Mouse (Mus musculus): ENCODE measurements around the gene Polr2h. TPM values are rescaled to one million over a fixed set of nuclear protein-coding genes. Genes with fewer than 3 reads are reported as not detected.

Gene Polr2h
- polyA plus RNA-seq, 1 experiment from 2014 or later, result 121 TPM

- Histone ChIP-seq H3K36me3 (ENCODE audit: control insufficient read depth, insufficient read depth, low read length) (peaks cover 5% of the 10 kb centered on the region), H3K4me1 (replicated peaks; ENCODE audit: control insufficient read depth, insufficient read depth, low read length) (peaks cover 21% of the 10 kb centered on the region), H3K9me3 (ENCODE audit: control insufficient read depth, low read length) (no peaks in the 10 kb centered on the region), H3K9ac (ENCODE audit: low read length) (peak overlapping the region; percentile 63), H3K27me3 (ENCODE audit: control insufficient read depth, insufficient read depth, low read length) (no peaks in the 10 kb centered on the region), H3K27ac (ENCODE audit: low read depth, low read length) (peak overlapping the region; percentile 58), H3K4me2 (ENCODE audit: low read depth, low read length, severe bottlenecking) (peak overlapping the region; percentile 69), H3K4me3 (ENCODE audit: low read depth, low read length) (peak overlapping the region; percentile 35)
- 3% methylated on average over 46 of the region's 46 CpGs for WGBS
- peak; percentile 95 for DNase-seq (ENCODE audit: low spot score)
- peak; percentile 83 for ATAC-seq (replicated peaks; ENCODE audit: low FRiP score)
Measured at GRCm38 (mm10) chr16:20695622-20696323, 21.7 kb upstream of the Polr2h start.

GRCm38 (mm10) chr16:20699266-20699665, 18.2 kb upstream of the Polr2h start:
- DNase-seq (ENCODE audit: low spot score) (no peak), ATAC-seq (replicated peaks; ENCODE audit: low FRiP score) (no peak)
- Histone ChIP-seq H3K9ac (ENCODE audit: low read length) (no peak overlapping the region), H3K27ac (ENCODE audit: low read depth, low read length) (no peak overlapping the region), H3K4me1 (replicated peaks; ENCODE audit: control insufficient read depth, insufficient read depth, low read length) (peaks cover 25% of the 10 kb centered on the region), H3K4me2 (ENCODE audit: low read depth, low read length, severe bottlenecking) (no peak overlapping the region), H3K9me3 (ENCODE audit: control insufficient read depth, low read length) (no peaks in the 10 kb centered on the region), H3K4me3 (ENCODE audit: low read depth, low read length) (no peak overlapping the region), H3K27me3 (ENCODE audit: control insufficient read depth, insufficient read depth, low read length) (no peaks in the 10 kb centered on the region), H3K36me3 (ENCODE audit: control insufficient read depth, insufficient read depth, low read length) (no peaks in the 10 kb centered on the region; the same call in 1 of the 2 replicates)
- 78% methylated on average over 5 of the region's 5 CpGs for WGBS

- no peak overlapping the region for H3K9ac ChIP-seq (ENCODE audit: low read length)
- no peaks in the 10 kb centered on the region for H3K27me3 ChIP-seq (ENCODE audit: control insufficient read depth, insufficient read depth, low read length)
- peaks cover 26% of the 10 kb centered on the region for H3K4me1 ChIP-seq (replicated peaks; ENCODE audit: control insufficient read depth, insufficient read depth, low read length)
Measured at GRCm38 (mm10) chr16:20700036-20700435, 17.4 kb upstream of the Polr2h start.

GRCm38 (mm10) chr16:20701316-20701715, 16.1 kb upstream of the Polr2h start:
- ATAC-seq (replicated peaks; ENCODE audit: low FRiP score), result 0 out of 2 replicates have a peak, but pooled peaks have one; percentile 34
- H3K36me3 ChIP-seq (ENCODE audit: control insufficient read depth, insufficient read depth, low read length), result no peaks in the 10 kb centered on the region; the same call in 1 of the 2 replicates
- WGBS, result 46% methylated on average over 7 of the region's 7 CpGs
- no peak overlapping the region for H3K4me2 ChIP-seq (ENCODE audit: low read depth, low read length, severe bottlenecking)
- 0 out of 2 replicates have a peak overlapping the region, but pooled peaks have one; percentile 3 for H3K4me3 ChIP-seq (ENCODE audit: low read depth, low read length)
- no peak for DNase-seq (ENCODE audit: low spot score)
- H3K27ac ChIP-seq (ENCODE audit: low read depth, low read length), result peak overlapping the region; percentile 62
- H3K27me3 ChIP-seq (ENCODE audit: control insufficient read depth, insufficient read depth, low read length), result no peaks in the 10 kb centered on the region
- peaks cover 20% of the 10 kb centered on the region for H3K4me1 ChIP-seq (replicated peaks; ENCODE audit: control insufficient read depth, insufficient read depth, low read length)
- no peaks in the 10 kb centered on the region for H3K9me3 ChIP-seq (ENCODE audit: control insufficient read depth, low read length)
- H3K9ac ChIP-seq (ENCODE audit: low read length), result peak overlapping the region; percentile 42

More at GRCm38 (mm10) chr16:20700036-20700435, 17.4 kb upstream of the Polr2h start:
- H3K9me3 ChIP-seq (ENCODE audit: control insufficient read depth, low read length), result no peaks in the 10 kb centered on the region
- ATAC-seq (replicated peaks; ENCODE audit: low FRiP score) (no peak), DNase-seq (ENCODE audit: low spot score) (no peak)
- H3K36me3 ChIP-seq (ENCODE audit: control insufficient read depth, insufficient read depth, low read length), result no peaks in the 10 kb centered on the region; the same call in 1 of the 2 replicates
- WGBS, result 31% methylated on average over 5 of the region's 5 CpGs
- no peak overlapping the region for H3K4me2 ChIP-seq (ENCODE audit: low read depth, low read length, severe bottlenecking)
- H3K27ac ChIP-seq (ENCODE audit: low read depth, low read length), result no peak overlapping the region
- no peak overlapping the region for H3K4me3 ChIP-seq (ENCODE audit: low read depth, low read length)

- Histone ChIP-seq H3K36me3 (ENCODE audit: control insufficient read depth, insufficient read depth, low read length) (no peaks in the 10 kb centered on the region; the same call in 1 of the 2 replicates), H3K9me3 (ENCODE audit: control insufficient read depth, low read length) (no peaks in the 10 kb centered on the region), H3K4me1 (replicated peaks; ENCODE audit: control insufficient read depth, insufficient read depth, low read length) (peaks cover 17% of the 10 kb centered on the region), H3K9ac (ENCODE audit: low read length) (peak overlapping the region; percentile 42), H3K27me3 (ENCODE audit: control insufficient read depth, insufficient read depth, low read length) (no peaks in the 10 kb centered on the region), H3K27ac (ENCODE audit: low read depth, low read length) (peak overlapping the region; percentile 62), H3K4me3 (ENCODE audit: low read depth, low read length) (0 out of 2 replicates have a peak overlapping the region, but pooled peaks have one; percentile 3), H3K4me2 (ENCODE audit: low read depth, low read length, severe bottlenecking) (peak overlapping the region; percentile 11; the same call in 1 of the 2 replicates)
- ATAC-seq (replicated peaks; ENCODE audit: low FRiP score), result peak; percentile 42
- WGBS, result 13% methylated on average over 12 of the region's 12 CpGs
- peak; percentile 67 for DNase-seq (ENCODE audit: low spot score)
Measured at GRCm38 (mm10) chr16:20701729-20702521, 15.5 kb upstream of the Polr2h start.

- ATAC-seq (replicated peaks; ENCODE audit: low FRiP score), result peak; percentile 63
- Histone ChIP-seq H3K4me3 (ENCODE audit: low read depth, low read length) (no peak overlapping the region), H3K9me3 (ENCODE audit: control insufficient read depth, low read length) (no peaks in the 10 kb centered on the region), H3K4me1 (replicated peaks; ENCODE audit: control insufficient read depth, insufficient read depth, low read length) (peaks cover 17% of the 10 kb centered on the region), H3K27me3 (ENCODE audit: control insufficient read depth, insufficient read depth, low read length) (no peaks in the 10 kb centered on the region), H3K27ac (ENCODE audit: low read depth, low read length) (peak overlapping the region; percentile 62), H3K4me2 (ENCODE audit: low read depth, low read length, severe bottlenecking) (0 out of 2 replicates have a peak overlapping the region, but pooled peaks have one; percentile 11), H3K36me3 (ENCODE audit: control insufficient read depth, insufficient read depth, low read length) (no peaks in the 10 kb centered on the region; the same call in 1 of the 2 replicates), H3K9ac (ENCODE audit: low read length) (peak overlapping the region; percentile 42)
- WGBS, result 6% methylated on average over 8 of the region's 8 CpGs
- DNase-seq (ENCODE audit: low spot score), result peak; percentile 85
Measured at GRCm38 (mm10) chr16:20702522-20702893, 15.0 kb upstream of the Polr2h start.

GRCm38 (mm10) chr16:20703071-20703470, 14.4 kb upstream of the Polr2h start:
- no peaks in the 10 kb centered on the region for H3K27me3 ChIP-seq (ENCODE audit: control insufficient read depth, insufficient read depth, low read length)
- WGBS, result 94% methylated on average over 10 of the region's 10 CpGs
- no peak overlapping the region for H3K27ac ChIP-seq (ENCODE audit: low read depth, low read length)
- no peaks in the 10 kb centered on the region; the same call in 1 of the 2 replicates for H3K36me3 ChIP-seq (ENCODE audit: control insufficient read depth, insufficient read depth, low read length)
- no peak for DNase-seq (ENCODE audit: low spot score)
- H3K9me3 ChIP-seq (ENCODE audit: control insufficient read depth, low read length), result no peaks in the 10 kb centered on the region
- H3K4me1 ChIP-seq (replicated peaks; ENCODE audit: control insufficient read depth, insufficient read depth, low read length), result peaks cover 17% of the 10 kb centered on the region
- H3K9ac ChIP-seq (ENCODE audit: low read length), result no peak overlapping the region
- H3K4me2 ChIP-seq (ENCODE audit: low read depth, low read length, severe bottlenecking), result no peak overlapping the region
- ATAC-seq (replicated peaks; ENCODE audit: low FRiP score), result no peak
- no peak overlapping the region for H3K4me3 ChIP-seq (ENCODE audit: low read depth, low read length)

GRCm38 (mm10) chr16:20703699-20704400, 13.6 kb upstream of the Polr2h start:
- Histone ChIP-seq H3K4me2 (ENCODE audit: low read depth, low read length, severe bottlenecking) (no peak overlapping the region), H3K27me3 (ENCODE audit: control insufficient read depth, insufficient read depth, low read length) (no peaks in the 10 kb centered on the region), H3K27ac (ENCODE audit: low read depth, low read length) (no peak overlapping the region), H3K9me3 (ENCODE audit: control insufficient read depth, low read length) (no peaks in the 10 kb centered on the region), H3K36me3 (ENCODE audit: control insufficient read depth, insufficient read depth, low read length) (no peaks in the 10 kb centered on the region; the same call in 1 of the 2 replicates), H3K9ac (ENCODE audit: low read length) (no peak overlapping the region), H3K4me3 (ENCODE audit: low read depth, low read length) (no peak overlapping the region), H3K4me1 (replicated peaks; ENCODE audit: control insufficient read depth, insufficient read depth, low read length) (peaks cover 17% of the 10 kb centered on the region)
- ATAC-seq (replicated peaks; ENCODE audit: low FRiP score) (no peak), DNase-seq (ENCODE audit: low spot score) (no peak)
- 90% methylated on average over 6 of the region's 6 CpGs for WGBS

Data from forebrain, embryonic 11.5 days (tissue).